Comparison of ENCODE assay signal across 15 mouse cellular contexts in the genomic region with DNA sequence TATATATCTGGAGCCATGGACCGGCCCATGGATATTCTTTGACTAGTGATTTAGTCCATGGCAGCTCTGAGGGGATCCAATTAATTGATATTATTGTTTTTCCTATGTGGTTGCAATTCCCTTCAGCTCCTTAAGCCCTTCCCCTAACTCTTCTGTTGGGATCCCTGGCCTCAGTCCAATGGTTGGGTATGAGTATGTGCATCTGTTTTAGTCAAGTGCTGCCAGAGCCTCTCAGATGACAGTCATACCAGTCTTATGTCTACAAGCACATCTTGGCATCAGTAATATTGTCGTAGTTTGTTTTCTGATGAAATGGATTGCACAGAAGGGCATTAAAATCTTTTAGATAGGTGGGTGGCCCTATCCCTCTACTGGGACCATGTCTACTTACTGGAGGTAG.
"Had no signal": no experiment of that assay in that cellular context is flagged by ENCODE, and none has a peak within 500 bp of the region (broad histone marks: within the 10 kb centered on the region; RNA-seq: fewer than 3 reads in every experiment).

No protein-coding gene starts in this region.

- H3K9me3 ChIP-seq: neural tube, embryonic 15.5 days; stomach, embryonic 15.5 days had no signal

- H3K4me3 ChIP-seq: neural tube, embryonic 15.5 days; stomach, embryonic 15.5 days had no signal

- H3K4me1 ChIP-seq: neural tube, embryonic 15.5 days; stomach, embryonic 15.5 days had no signal

- H3K9ac ChIP-seq: neural tube, embryonic 15.5 days; stomach, embryonic 15.5 days had no signal

- H3K4me2 ChIP-seq: neural tube, embryonic 15.5 days; stomach, embryonic 15.5 days had no signal

- H3K27ac ChIP-seq: neural tube, embryonic 15.5 days; stomach, embryonic 15.5 days; stomach, postnatal 0 days had no signal

- H3K27me3 ChIP-seq: neural tube, embryonic 15.5 days; stomach, embryonic 15.5 days had no signal

- H3K36me3 ChIP-seq: neural tube, embryonic 15.5 days; stomach, embryonic 15.5 days had no signal

- DNase-seq: retina, postnatal 1 day; right cerebral cortex, adult 18-20 months; right cerebral cortex, postnatal 14 days; right cerebral cortex, postnatal 25 days; right cerebral cortex, postnatal 4 days; spleen, adult 18-20 months; thymus, adult 18-20 months; thymus, adult 2 months; thymus, postnatal 14 days; thymus, postnatal 25 days; thymus, postnatal 36 days; thymus, postnatal 4 days had no signal
